Mouse (Mus musculus) cerebellum, postnatal 36 days (tissue): ENCODE data around the gene Ttc28.
A peak's percentile ranks its signal among the peaks of the same experiment; 100 is the strongest.
"Not testable (repeated sequence)": the region's sequence is repeated elsewhere in the genome, so short reads cannot be mapped to it uniquely, and the experiment has no call there.

Source experiments
- DNase-seq, 2 experiments: peaks; one replicate each; pipeline ENCODE4 v3.0.0; 2021 to 2022; ENCODE audit warnings: mixed read lengths in 2 of 2

The Ttc28 gene

GRCm38 (mm10) chr5:111254362-111254761 is 374.8 kb downstream of the Ttc28 start:
- no peak for DNase-seq

GRCm38 (mm10) chr5:111254781-111255180 is 375.2 kb downstream of the Ttc28 start:
- DNase-seq: no peak

GRCm38 (mm10) chr5:111256181-111256580 is 376.6 kb downstream of the Ttc28 start:
- DNase-seq: no peak

DNA sequence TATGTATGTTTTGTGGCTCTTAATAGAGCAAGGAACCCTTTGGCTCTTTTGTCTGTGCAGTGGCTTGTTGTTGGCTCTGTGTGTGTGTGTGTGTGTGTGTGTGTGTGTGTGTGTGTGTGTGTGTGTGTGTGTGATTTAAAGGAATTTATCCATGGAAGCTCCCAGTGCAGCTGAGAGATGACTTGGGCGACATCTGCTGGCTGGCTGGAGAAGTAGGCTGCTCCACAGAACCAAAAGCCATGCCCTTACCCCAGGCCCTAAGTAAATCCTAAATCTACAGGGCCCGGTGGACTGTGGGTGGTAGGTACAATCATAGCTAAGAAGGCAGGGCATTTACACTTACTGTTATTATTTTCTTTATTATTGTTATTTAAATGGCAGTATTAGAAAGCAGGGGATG is 377.5 kb downstream of the Ttc28 start:
- DNase-seq: peak; percentile 79 to 80

- not testable (repeated sequence) for DNase-seq
Measured at GRCm38 (mm10) chr5:111261162-111261561, 381.6 kb downstream of the Ttc28 start.

- DNase-seq: no peak
Measured at GRCm38 (mm10) chr5:111261733-111262573, 382.4 kb downstream of the Ttc28 start.

DNA sequence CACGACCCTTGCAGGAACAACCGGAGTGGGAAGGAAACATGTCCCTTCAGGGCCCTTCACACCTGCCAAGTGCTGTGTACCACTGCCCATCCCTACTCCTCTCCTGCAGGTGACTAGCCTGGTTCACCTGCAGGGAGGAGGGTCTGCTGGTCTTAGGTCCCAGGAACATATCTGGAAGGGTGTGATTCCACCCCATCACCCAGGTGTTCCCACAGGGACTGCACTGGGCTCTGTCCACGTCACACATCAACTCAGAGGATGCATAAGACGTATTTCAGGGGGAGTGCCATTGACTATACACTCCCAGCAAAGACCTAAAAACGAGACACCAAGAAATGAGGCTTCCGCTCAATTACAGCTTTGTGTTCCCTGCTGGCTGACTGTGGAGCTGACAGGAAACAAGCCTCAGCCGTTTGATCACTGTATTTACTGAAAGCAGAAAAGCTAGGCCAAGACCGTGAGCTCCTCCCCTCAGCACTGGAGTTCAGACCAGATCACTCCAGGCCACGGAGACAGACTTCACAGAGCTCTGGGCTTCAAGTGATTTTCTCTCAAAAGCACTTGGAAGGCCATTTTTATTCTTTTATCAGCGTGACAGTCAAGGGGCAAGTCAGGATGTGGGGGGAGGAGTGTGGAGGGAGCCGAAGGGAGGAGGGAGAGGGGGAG is 383.1 kb downstream of the Ttc28 start:
- DNase-seq: no peak

GRCm38 (mm10) chr5:111263370-111263769 is 383.8 kb downstream of the Ttc28 start:
- no peak for DNase-seq

DNA sequence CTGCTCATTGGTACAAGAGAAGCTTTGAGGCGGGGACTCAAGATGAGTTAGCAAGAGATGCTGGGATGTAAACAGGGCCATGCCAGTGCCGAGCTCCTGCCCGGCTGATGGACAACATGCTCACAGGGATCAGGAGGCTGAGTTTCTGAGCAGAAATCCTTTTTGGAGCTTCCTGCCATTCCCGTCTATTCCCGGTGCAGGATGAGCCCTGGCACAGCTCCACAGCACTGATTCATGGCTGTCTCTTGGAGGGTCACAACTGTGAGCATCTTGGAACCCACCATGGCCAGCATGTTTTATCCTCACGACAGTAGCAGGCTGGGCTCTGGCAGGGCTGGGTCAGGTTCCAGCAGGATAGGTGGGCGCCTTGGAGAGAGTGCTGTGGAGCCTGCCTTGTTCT is 384.9 kb downstream of the Ttc28 start:
- no peak for DNase-seq

- DNase-seq: no peak
Measured at GRCm38 (mm10) chr5:111266658-111267057, 387.1 kb downstream of the Ttc28 start.

DNA sequence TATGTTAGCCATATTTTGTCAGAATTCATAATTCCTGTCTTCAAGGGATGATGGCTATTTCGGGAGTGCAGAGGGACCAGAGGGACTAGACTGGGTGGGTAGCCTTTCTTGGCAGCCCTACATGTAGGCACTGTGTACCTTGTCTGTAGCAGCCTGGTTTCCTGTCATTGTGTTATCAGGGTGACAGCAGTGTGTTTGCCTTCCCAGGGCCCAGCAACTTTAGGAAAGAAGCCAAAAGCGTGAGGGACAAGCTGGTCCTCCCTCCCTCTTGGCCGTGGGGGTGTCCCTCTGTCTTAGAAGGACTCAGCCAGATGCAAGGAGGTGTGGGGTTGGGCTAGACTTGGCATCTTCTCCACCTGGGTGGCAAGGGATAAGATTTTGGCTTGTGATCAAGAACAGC is 387.5 kb downstream of the Ttc28 start:
- DNase-seq: no peak

GRCm38 (mm10) chr5:111268852-111269251 is 389.2 kb downstream of the Ttc28 start:
- DNase-seq: no peak

DNA sequence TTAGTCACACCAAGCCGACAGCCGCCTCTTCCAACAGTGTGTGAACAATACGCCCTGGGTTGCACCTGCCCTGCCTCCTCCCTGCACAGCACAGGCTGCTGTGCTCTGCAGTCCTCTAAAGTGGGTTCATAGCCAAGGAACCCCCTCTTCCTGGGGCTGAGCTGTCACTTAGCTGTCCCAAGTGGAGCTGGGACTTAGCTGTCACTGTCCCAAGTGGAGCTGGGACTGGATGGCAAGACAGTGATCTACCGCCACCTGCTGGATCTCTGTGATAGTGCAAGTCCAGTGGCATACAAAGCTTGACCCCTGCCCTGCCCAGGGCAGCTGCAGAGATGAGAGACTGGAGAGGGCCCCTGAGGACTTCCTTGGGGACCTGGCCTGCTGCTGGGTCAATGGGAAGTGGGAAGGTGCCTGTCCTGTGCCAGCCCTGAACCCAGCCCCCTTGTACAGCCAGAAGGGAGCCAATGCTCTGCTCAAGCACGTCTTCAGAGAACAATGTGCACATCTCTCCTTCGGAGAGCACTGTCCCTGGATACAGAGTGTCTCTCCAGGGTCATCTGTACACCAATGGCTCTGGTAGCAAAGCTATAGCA is 390.1 kb downstream of the Ttc28 start:
- peak; percentile 80 to 84 for DNase-seq

- DNase-seq: peak in 1 of 2 experiments; percentile 29
Measured at GRCm38 (mm10) chr5:111270246-111271002, 390.8 kb downstream of the Ttc28 start.

- peak; percentile 85 to 86 for DNase-seq
Measured at GRCm38 (mm10) chr5:111273589-111273988, 394.0 kb downstream of the Ttc28 start.

DNA sequence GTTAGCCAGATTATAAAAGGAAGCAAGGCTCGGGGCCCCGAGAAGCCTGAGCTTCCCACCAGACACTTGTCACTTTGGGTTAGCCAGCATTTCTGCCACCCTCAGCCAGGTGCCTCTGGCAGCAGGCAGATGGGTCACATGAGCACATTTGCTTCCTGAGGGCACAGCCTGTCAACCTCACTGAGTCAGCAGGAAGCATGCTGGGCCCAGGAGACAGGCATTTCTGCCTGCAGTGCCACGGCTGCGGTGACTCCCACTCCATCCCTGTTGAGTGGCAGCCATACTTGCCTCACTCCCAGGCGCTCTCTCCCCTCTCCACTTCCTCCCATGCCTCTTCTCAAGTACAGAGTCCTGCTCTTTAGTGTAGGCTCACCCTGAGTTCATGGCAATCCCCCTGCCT is 395.3 kb downstream of the Ttc28 start:
- DNase-seq: peak in 1 of 2 experiments; percentile 29

DNA sequence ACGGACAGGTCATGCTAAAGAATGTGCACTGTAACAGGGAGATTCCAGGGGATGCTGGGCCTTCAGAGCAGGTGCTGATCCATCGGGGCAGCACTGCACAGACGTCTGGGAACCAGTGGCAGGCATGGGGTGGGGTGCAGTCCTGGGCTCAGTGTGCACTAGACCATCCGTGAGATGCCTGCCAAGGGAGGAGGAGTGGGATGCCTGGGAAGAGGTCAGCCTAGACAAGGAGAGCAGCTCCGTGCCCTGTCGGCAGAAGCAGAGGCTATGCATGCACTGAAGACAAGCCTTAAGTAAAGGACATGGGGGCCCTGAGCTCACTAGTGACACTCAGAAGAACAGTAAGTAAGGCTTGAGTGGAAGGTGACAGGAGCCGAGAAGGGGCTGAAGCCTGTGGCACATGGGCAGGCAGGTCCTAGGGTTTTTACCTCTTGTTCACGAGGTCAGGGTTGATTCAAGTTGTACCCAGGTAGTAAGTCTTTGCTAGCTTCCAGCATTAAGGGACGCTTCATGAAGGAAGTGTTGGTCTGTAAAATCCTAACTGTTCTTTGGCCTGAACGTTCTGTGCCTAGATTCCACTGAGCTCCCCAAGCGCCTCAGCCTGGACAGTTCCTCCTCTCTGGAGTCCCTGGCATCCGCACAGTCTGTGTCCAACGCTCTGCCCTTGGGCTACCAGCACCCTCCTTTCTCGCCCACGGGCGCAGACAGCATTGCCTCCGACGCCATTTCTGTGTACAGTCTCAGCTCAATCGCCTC is 405.0 kb downstream of the Ttc28 start:
- no peak for DNase-seq

DNA sequence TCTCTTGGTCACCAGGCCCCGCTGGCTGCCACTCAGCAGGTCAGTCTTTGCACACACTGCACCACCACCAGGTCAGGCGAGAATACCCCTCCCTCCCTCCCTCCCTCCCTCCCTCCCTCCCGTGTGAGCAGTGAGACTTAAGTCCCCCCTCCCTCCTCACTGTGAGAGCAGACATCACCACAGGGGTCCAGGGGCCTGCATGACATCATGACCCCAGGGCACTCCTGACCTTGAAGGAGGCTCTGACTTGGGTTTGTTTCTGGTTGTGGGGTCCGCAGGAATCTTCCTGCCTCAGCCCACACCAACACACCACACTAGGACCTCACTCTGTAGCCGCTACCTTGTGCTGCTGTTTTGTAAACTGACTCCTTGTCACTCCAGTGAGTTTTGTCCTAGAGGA is 408.0 kb downstream of the Ttc28 start:
- DNase-seq: no peak

GRCm38 (mm10) chr5:111288486-111288885 is 408.9 kb downstream of the Ttc28 start:
- no peak for DNase-seq

DNA sequence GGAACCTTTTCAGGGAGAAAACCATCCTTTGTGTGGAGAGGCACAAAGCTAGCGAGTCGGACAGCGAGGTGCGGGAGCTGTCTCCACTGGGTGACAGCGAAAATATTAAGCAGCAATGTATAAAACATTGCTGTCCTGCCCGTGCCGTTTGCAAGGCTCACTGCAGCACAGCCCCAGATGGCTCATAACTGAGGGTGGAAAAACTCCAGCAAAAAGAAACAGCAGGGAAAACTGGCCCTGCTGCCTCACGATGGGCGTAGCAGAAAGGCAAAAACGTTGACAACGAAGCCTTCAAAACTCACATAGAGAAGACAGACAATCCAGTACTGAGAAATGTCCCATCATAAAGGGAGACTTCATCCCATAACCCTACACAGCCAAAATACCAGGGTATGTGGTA is 410.5 kb downstream of the Ttc28 start:
- DNase-seq: no peak

- no peak for DNase-seq
Measured at GRCm38 (mm10) chr5:111291639-111292038, 412.0 kb downstream of the Ttc28 start.

DNA sequence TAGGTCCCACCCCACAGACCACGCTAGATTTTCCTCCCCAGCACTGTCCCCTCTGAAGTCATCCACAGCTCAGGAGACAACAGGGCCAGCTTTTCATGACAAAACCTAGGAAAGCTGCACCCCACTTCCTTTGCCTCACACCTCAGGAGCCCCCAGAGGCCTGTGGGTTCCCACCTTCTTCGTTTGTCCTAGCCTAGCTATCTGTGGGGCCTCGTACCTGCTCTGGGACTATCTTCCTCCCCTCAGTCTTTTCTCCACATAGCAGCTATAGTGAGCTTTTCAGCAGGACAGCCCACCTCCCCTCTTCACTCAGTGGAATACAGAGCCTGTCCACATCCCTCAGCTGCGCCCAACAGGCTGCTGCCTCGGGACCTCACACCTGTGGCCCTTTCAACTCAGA is 418.2 kb downstream of the Ttc28 start:
- no peak for DNase-seq
